Mouse (Mus musculus): ENCODE data around the gene Tbc1d8.

Tbc1d8 gene

DNA sequence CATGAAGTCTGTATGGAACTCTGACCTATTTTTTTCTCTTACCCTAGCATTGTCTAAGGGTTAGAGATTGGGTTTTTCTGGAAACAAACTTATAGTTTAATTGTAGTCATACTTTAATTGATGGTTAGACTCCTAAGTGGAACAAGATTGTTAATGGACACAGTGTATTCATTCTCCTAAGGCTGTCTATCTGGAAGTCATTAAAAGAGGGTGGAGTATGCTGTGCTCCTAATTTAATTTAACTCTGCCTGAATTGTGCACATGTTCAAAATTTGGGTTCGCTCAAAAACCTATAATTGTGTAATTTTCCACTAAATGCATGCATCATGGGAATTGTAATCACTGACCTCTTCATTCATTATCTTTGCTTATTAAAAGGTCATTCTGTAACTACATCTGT is 113.0 kb downstream of the Tbc1d8 start:
- no peak for DNase-seq (ENCODE audit: low spot score)

DNA sequence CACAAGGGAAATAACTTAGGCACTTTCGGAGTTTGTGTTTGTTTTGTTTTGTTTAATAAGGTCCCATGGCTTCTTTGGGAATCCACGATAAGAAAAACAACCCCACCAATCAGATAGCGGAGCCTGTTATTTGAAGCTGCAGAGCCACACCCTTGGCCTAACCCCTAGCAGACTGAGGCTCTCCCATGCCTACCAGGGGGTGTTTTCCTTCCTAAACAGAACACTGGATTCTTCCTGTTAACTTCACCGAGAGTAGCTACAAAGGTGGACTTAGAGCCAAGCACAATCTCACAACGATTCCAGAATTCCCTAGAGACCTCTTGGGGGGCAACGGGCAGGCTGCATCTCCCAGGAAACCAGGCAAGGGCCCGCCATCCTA is 116.1 kb downstream of the Tbc1d8 start:
- no peak for DNase-seq (ENCODE audit: low spot score)

- no peak for DNase-seq (ENCODE audit: low spot score)
Measured at GRCm38 (mm10) chr1:39361754-39362514, 116.6 kb downstream of the Tbc1d8 start.

DNA sequence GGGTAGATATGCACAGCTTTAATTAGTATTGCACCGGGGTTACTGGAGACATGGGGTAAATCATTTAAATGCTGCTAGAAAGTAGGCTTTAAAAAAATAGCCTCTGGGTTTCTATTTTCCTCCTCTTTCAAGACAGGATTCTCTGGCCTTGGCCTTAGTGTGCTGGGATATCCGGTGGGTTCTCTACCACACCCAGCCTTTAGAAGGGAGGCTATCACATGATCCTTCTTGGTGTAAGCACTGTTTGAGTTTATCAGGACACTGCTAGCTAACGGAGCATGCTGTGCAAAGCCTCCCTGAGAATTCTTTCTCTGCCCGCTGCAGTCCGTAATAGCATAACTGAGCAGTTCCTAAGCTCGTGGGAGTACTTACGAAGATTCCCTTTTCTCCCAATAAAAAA is 129.1 kb downstream of the Tbc1d8 start:
- no peak for DNase-seq (ENCODE audit: low spot score)

DNA sequence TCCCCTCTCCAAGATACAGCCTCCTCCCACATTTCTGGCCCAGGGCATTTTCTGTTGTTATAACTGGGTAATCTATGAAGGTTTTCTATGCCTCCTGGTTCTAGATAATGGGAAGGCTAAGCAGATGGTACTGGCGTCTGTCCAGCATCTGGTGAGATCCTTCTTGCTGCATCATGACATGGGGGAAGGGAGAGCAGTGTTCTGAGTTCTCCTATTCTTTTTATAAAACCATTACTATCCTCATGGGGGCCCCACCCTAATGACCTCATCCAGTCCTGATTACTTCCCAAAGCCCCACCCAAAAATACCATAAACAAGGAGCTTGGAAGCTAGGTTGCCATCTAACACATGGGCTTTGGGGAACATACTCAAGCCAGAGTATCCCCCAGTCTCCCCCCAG is 129.6 kb downstream of the Tbc1d8 start:
- no peak for DNase-seq (ENCODE audit: low spot score)

GRCm38 (mm10) chr1:39344981-39345600 is 133.5 kb downstream of the Tbc1d8 start:
- DNase-seq (ENCODE audit: low spot score) = no peak

DNA sequence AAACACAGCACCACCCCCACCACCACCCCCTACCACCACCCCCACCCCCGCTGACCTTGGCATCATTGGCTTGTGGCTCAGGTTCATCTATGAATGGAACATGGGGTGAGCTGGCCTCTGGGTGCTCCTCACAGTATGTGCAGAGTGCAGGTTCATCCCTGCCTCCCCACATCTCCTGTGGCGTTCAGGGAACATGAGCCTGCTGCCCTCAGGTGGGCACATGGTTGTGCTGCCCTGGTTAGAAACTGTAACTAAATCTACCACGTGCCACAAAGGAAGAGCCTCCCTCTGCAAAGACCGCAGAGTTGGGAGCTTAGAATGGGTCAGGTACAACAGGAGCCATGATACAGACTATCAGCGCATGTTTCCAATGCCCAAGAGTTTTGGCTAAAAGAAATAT is 135.3 kb downstream of the Tbc1d8 start:
- no peak for DNase-seq (ENCODE audit: low spot score)

- no peak for DNase-seq (ENCODE audit: low spot score)
Measured at GRCm38 (mm10) chr1:39341807-39342206, 136.7 kb downstream of the Tbc1d8 start.

DNA sequence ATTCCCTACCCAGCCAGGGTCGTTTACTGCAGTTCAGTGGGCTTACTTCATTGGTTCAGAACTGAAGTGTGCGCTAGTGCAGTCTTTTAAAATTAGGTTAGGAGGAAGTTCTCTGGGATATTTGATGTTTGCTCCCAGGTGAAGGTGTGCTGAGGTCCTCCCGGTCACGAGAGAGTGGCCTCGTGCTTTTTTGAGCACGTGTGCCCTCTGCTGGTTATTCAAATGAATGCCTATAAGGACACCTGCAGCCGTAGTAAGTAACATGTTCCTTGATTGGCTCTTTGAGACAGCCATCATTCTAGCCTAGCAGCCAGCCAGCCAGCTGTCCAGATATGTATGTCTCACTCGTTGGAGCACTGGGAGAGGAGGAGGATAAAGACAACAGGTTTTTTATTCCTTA is 137.9 kb downstream of the Tbc1d8 start:
- DNase-seq (ENCODE audit: low spot score) = peak; percentile 50

DNA sequence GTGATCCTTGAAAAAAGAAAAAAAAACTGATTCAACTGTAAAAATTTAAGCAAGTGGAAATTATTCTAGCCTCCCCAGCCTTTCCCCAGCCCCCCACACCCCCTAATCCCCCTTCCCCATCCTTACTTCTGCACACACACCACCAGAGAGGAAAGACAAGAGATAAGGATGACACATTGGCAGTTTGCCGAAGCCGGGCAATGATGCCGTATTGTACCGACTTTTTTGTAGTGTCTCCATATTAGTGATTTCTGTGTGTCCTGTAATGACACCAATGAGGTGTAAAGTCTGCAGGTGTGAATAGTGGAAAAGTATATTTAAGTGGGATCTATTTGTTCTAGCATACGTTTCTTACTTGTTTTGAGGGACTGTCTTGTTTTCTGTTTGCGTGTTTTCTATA is 138.4 kb downstream of the Tbc1d8 start:
- DNase-seq (ENCODE audit: low spot score) = no peak

DNA sequence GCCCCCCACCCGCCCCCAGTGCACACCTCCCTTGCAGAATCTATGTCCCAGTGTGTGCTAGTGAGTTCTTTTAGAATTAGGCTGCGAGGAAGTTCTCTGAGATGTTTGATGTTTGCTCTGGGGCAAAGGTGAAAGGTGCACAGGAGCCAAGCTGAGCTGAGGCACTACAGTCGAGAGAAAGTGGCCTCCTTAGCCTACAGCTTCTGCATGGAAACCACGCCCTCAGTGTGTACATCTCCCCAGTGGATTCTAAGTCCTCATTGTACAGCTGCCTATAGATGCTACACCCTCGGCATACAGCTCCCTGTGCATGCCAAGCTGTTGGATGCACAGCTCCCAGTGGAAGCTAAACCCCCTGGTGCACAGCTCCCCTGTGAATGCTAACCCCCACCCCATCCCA is 139.1 kb downstream of the Tbc1d8 start:
- peak; percentile 58 for DNase-seq (ENCODE audit: low spot score)

DNA sequence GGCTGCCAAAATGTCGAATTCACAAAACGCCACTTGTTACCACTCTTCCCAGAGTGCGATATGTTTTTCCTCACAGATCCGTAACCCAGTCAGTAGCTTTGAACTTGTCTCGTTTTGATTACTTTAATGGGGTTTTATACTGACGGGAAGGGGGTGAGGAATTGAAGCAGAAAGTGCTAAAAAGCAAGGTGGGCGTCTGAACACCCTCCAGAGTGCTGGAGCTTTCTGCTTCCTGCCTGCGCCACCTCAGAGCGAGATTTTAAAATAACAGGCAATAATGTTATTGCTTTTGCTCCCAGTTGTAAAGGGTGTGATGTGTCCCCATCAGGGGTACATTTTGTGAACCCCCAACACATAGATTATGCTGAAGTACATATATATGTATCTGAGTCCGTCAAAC is 139.7 kb downstream of the Tbc1d8 start:
- no peak for DNase-seq (ENCODE audit: low spot score)

DNA sequence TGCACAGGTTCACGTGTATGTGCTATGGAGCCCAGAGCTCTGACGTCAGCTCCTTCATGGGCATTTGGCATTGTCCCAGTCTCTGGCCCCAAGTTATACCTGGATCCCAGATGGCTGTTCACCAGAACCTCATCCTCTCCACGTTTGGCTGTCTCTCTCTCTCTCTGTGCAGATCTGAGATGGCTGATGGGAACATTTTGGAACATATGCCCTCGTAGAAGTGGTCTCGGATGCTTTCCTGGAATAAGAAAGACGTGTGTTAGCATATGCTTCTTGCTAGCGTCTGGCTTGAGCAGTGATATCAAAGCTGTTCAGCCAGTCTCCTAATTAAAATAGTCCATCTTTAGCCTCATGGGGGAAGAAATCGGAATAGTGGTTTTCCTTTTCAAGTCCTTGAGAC is 141.8 kb downstream of the Tbc1d8 start:
- DNase-seq (ENCODE audit: low spot score) = no peak

GRCm38 (mm10) chr1:39335561-39336196 is 142.9 kb downstream of the Tbc1d8 start:
- DNase-seq (ENCODE audit: low spot score) = no peak

- no peak for DNase-seq (ENCODE audit: low spot score)
Measured at GRCm38 (mm10) chr1:39332456-39332855, 146.1 kb downstream of the Tbc1d8 start.

DNA sequence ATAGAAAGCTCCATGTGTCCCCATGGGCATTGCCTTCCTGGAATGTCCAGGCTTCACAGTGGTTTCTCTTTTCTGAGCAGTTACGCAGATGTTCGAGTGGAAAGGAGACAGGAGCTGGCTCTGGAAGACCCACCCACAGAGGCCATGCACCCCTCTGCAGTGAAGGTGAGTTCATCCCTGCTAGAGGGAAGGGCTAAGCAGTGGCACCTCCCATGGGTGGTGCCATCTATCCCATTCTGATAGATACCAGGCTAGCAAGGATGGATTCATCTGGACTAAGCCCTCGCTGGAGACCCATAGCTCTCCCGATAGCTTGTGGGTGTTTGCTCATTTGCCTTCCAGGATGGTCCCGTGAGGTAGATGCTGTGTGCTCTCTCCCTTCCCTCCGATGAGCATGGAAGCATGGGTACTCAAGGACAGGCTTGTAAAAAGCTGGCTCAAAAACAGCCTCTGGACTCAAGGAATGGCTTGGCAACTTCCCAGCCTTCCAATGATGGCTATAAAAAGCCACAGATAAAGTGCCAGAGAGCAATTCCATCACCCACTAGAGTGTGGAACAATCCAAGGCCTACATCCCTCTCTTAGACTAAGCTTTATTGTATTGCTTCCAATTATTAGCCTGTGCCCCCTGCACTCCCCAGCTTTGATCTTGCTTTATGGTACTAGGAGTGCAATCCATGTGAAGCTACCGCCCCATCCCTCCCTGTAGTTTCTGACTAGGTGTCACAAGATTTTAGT is 147.5 kb downstream of the Tbc1d8 start:
- no peak for DNase-seq (ENCODE audit: low spot score)

DNA sequence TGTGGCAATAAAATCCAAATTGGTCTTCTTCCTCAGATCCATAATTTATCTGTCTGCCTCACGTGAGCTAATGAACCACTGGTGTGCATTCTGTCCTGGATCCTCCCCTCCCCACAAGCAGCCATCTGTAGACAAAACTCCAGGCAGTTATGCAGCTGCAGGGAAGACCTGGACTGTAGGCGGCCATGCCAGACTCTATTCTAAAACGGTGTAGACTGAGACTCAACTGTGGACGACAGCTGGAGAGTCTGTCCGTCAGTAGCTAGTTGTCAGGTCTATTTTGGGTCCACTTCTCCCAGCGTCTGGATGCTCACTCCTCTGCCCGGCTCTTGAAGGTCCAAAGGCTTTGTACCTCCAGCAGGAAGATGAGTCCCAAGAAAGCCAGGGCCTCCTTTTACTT is 151.0 kb downstream of the Tbc1d8 start:
- no peak for DNase-seq (ENCODE audit: low spot score)

GRCm38 (mm10) chr1:39325228-39325627 is 153.3 kb downstream of the Tbc1d8 start:
- DNase-seq (ENCODE audit: low spot score) = no peak

GRCm38 (mm10) chr1:39321954-39322353 is 156.6 kb downstream of the Tbc1d8 start:
- no peak for DNase-seq (ENCODE audit: low spot score)
